Mouse (Mus musculus) layer of hippocampus, adult 2 months (tissue): Measurements from ENCODE around the gene Pik3r2. TPM values are rescaled to one million over a fixed set of nuclear protein-coding genes. Genes with fewer than 3 reads are reported as not detected.

Experiments used
- DNase-seq, 2 experiments: peaks; one replicate each; pipeline ENCODE4 v3.0.0; 2022; ENCODE audit warnings: low spot score in 2 of 2
- H3K27ac ChIP-seq: fragments of 200-600 bp; 2 replicates; pipeline ENCODE4 v1.8.1; 2022
- H3K4me3 ChIP-seq: fragments of 200-600 bp; 2 replicates; pipeline ENCODE4 v1.8.1; 2022; ENCODE audit warnings: mild to moderate bottlenecking
- CTCF ChIP-seq: fragments of 200-600 bp; conservative IDR thresholded peaks from 2 replicates; pipeline ENCODE4 v1.8.1; 2022; ENCODE audit warnings: antibody characterized with exemption, mild to moderate bottlenecking, moderate library complexity
- total RNA-seq, 2 experiments: library from RNA; stranded (reverse); gene quantifications; 2 replicates each; pipeline ENCODE4 v1.2.3; 2021

Gene Pik3r2
- total RNA-seq, 2 experiments from 2014 or later, result 160 to 169 TPM

DNA sequence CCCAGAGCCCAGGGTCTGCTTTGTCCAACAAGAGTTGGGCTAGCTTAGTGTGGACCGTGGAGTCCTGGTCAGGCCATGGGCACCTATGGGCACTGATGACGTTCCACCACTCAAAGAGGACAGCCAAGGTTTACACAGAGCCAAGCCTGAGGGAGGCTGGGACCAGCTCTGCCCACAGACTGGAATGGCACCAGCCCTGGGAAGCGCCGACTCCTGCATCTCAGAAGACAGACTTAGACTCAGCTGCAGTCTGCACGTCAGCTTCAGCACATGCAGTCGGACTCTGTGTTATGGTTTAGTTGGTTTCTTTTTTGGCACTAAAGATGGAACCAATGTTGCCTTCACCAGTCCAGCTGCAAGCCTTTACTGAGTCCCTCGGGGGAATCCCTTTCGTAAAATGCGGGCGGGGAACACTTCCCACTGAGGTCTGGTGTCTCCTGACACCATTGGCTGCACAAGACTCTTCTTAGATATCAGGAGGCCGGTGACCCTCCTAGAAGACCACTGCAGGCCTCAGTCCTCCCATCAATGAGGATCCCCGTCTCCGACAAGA lies 26.3 kb downstream of the Pik3r2 start:
- no peak overlapping the region for H3K27ac ChIP-seq
- no peak overlapping the region for H3K4me3 ChIP-seq
- no peak for DNase-seq
- no peak for TF ChIP-seq CTCF

GRCm38 (mm10) chr8:70749097-70749674 lies 27.3 kb downstream of the Pik3r2 start:
- H3K4me3 ChIP-seq, result no peak overlapping the region

GRCm38 (mm10) chr8:70748246-70749096 lies 28.0 kb downstream of the Pik3r2 start:
- no peak overlapping the region for H3K27ac ChIP-seq
- no peak for DNase-seq
- H3K4me3 ChIP-seq, result no peak overlapping the region
- no peak for TF ChIP-seq CTCF

More at GRCm38 (mm10) chr8:70749097-70749674, 27.3 kb downstream of the Pik3r2 start:
- H3K27ac ChIP-seq, result no peak overlapping the region
- no peak for TF ChIP-seq CTCF
- no peak for DNase-seq

DNA sequence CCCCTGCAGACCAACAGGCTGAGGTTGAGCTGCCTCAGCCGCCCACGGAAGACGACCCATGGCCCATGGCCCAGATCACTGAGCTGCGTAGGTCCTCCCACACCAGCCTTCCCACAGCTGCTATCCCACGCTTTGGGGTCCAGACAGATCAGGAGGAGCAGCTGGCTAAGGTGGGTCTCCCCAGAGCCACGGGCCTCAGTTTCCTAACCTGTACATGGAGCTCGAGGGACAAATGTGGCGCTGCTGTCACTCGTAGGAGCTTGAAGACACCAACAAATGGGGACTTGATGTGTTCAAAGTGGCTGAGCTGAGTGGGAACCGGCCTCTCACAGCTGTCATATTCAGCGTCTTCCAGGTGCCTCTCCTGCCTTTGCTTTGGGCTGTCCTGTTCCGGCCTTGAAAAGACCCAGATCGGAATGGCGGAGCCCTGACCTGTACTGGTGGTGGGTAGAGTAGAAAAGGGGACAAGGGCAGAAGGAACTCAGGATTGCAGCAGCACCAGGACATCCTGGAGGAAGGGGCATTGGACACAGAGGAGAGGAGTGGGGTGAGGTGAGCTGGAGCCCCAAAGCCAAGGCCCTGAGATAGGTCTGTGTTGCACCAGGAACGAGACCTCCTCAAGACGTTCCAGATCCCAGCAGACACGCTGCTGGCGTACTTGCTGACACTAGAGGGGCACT lies 29.2 kb downstream of the Pik3r2 start:
- no peak for DNase-seq
- Histone ChIP-seq H3K27ac (no peak overlapping the region), H3K4me3 (no peak overlapping the region)
- TF ChIP-seq CTCF, result no peak

DNA sequence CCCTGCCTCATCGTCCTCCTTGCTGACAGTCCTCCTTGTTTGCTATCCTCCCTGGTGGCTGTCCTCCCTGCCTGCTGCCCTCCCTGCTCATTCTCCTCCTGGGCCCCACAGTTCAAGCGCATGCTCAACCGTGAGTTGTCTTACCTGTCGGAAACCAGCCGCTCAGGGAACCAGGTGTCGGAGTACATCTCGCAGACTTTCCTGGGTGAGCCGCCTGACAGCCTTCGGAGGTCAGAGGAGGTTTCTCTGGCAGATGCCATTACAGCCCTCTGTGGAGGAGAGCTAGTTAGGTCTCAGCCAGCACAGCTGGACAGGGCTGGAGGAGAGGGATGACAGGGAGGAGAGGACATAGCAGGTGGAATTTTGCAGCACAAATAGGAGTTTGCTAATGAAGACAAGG lies 29.8 kb downstream of the Pik3r2 start:
- no peak for TF ChIP-seq CTCF
- Histone ChIP-seq H3K27ac (no peak overlapping the region), H3K4me3 (no peak overlapping the region)
- DNase-seq, result no peak

DNA sequence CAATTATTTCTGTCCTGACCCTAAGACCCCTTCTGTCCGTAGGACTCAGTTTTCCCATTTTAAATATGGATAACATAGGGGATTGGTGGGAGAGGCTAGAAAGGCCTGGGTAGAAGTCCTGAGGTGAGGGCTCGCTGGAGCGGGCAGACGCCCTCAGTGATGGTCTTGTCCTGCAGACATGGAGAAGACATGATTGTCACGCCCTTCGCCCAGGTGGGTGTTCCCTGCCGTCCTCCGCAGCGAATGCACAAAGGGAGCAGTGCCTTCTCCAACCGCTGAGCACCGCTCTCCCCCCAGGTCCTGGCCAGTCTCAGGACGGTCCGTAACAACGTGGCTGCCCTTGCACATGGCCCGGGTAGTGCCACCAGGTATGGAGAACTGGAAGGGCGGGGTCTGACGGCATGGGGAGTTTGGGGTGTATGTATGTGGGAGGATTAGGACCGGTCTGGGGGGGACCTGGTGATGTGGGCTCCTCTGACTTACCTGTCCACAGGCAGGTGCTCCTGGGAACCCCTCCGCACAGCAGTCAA lies 30.8 kb downstream of the Pik3r2 start:
- DNase-seq, result no peak
- TF ChIP-seq CTCF, result no peak
- H3K27ac ChIP-seq, result no peak overlapping the region
- H3K4me3 ChIP-seq, result no peak overlapping the region

- no peak for TF ChIP-seq CTCF
- DNase-seq, result no peak
- Histone ChIP-seq H3K4me3 (no peak overlapping the region; the same call in 1 of the 2 replicates), H3K27ac (no peak overlapping the region)
Observed at GRCm38 (mm10) chr8:70744806-70745205, 31.7 kb downstream of the Pik3r2 start.

GRCm38 (mm10) chr8:70743656-70744590 lies 32.6 kb downstream of the Pik3r2 start:
- no peak for DNase-seq
- H3K27ac ChIP-seq, result peak overlapping the region; percentile 36; the same call in 1 of the 2 replicates
- no peak for TF ChIP-seq CTCF
- peak overlapping the region; percentile 52 for H3K4me3 ChIP-seq

DNA sequence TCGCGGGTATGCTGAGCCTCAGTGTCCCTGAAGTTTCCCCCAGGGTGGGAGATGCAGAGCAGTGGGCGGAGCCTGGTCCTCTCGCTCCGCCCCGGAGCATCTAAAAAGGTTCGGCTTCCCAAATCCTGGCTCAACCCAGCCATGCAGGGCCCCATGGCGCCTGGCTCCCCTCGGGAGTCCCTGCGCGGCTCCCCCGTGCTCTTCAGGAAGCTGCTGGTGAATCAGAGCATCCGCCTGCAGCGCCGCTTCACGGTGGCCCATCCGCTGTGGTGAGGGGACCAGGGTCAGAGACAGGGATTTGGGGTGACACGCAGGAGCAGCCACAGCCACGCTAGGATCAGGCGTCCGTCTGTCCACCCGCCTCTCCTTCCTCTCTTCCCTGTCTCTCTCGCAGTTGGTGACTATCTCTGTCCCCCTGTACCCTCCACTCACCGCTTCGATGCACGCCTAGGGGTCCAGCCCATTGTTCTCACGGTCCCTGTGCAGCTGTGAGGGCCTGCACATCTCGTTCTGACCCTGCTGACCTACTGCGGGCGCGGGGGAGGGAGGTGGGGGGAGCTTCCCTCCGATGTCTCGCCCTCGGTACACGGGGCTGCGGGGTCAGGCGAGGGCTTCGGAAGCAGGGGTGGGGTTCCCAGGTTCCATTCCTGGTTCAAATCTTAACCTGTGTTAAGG lies 33.4 kb downstream of the Pik3r2 start:
- Histone ChIP-seq H3K27ac (0 out of 2 replicates have a peak overlapping the region, but pooled peaks have one; percentile 36), H3K4me3 (peak overlapping the region; percentile 52; the same call in 1 of the 2 replicates)
- TF ChIP-seq CTCF, result no peak
- DNase-seq, result no peak

DNA sequence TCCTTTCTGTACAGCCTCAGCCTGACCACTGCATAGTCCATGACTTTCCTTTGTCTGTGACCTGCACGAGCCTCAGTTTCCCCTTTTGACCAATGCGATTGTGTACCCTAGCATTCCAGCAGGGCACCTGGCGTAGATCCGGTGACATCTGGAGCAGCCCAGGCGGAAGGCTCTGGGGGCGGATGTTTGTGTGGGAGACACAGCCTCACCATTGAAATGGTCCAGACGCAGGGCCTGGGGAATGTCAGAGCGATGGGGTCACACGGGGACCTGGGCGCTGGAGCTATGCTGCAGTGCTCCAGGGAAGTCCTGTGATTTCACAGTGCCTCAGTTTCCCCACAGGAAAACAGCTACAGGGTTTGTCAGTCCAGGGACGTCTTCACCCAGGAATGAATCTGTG lies 34.3 kb downstream of the Pik3r2 start:
- no peak for DNase-seq
- Histone ChIP-seq H3K4me3 (no peak overlapping the region), H3K27ac (no peak overlapping the region)
- no peak for TF ChIP-seq CTCF

GRCm38 (mm10) chr8:70741661-70742060 lies 34.9 kb downstream of the Pik3r2 start:
- H3K4me3 ChIP-seq, result no peak overlapping the region
- H3K27ac ChIP-seq, result no peak overlapping the region
- no peak for DNase-seq
- no peak for TF ChIP-seq CTCF

GRCm38 (mm10) chr8:70738211-70738610 lies 38.3 kb downstream of the Pik3r2 start:
- TF ChIP-seq CTCF, result no peak
- H3K4me3 ChIP-seq, result no peak overlapping the region
- DNase-seq, result no peak
- no peak overlapping the region for H3K27ac ChIP-seq
